Mouse (Mus musculus) liver, embryonic 14.5 days (tissue): ENCODE data around the gene Supt5.

Source experiments
- CTCF ChIP-seq: IDR thresholded peaks from 2 replicates; pipeline ENCODE4 v1.5.1; 2016; ENCODE audit warnings: antibody characterized with exemption, low read depth, control low read depth
- EP300 ChIP-seq: IDR thresholded peaks from 2 replicates; pipeline ENCODE4 v1.6.1; 2016; ENCODE audit warnings: antibody characterized with exemption, low read depth

DNA sequence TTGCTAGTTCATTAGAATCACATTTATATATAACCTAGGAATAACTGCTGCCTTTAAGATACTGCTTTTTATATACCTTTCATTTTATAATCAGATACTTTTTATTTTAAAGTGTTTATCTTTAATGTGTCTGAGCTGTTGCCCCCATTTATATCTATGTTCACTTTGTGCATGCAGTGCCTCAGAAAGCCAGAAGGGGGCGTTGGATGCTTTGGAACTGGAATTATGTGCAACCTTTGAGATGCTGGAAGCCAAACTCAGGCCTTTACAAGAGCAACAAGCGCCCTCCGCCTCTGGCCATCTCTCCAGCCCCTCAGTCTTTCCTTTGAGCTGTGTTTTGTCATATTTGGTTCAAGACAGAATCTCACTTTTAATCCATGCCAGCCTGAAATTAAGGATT, 66.8 kb downstream of the Supt5 start:
- TF ChIP-seq CTCF, result peak; percentile 44
- TF ChIP-seq EP300, result no peak
